In the genomic region with DNA sequence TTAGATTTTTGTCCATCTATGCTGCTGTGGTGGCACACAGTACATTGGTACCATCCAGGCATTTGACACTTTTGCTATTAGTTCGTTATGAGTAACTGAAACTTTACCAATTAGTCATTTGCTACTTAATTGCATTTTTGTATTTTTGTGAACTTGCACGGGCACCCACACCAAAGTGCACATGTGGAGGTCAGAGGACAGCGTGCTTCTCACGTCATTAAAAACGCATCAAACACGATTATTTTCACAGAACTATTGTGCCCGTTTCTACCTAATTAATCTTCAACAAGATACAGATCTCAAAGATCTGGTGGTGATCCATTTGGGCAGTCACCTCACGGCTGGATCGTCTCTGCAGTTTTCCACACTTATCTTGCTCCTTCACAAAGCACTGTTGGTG, we compare ENCODE assay signal across 12 mouse cellular contexts.
DNase-seq lines count a peak whose midpoint lies in the region; ATAC-seq and TF ChIP-seq lines count a peak whose summit lies in the region.
"Had no signal": no experiment of that assay in that cellular context is flagged by ENCODE, and none has a peak within 500 bp of the region (broad histone marks: within the 10 kb centered on the region; RNA-seq: fewer than 3 reads in every experiment).

No protein-coding gene starts in this region.

- no peaks in the 10 kb centered on the region for H3K36me3 ChIP-seq in heart, embryonic 11.5 days (ENCODE audit: control insufficient read depth, insufficient read depth, low read length)
- no peaks in the 10 kb centered on the region for H3K36me3 ChIP-seq in kidney, postnatal 0 days (ENCODE audit: insufficient read depth, low read length)
- H3K36me3 ChIP-seq in embryonic facial prominence, embryonic 14.5 days (ENCODE audit: control insufficient read depth, insufficient read depth, low read length), result no peaks in the 10 kb centered on the region
- no peaks in the 10 kb centered on the region for H3K36me3 ChIP-seq in limb, embryonic 15.5 days
- H3K36me3 ChIP-seq: stomach, embryonic 15.5 days had no signal

- no peak overlapping the region for H3K27ac ChIP-seq in heart, embryonic 11.5 days (ENCODE audit: low read depth, low read length)
- H3K27ac ChIP-seq in kidney, postnatal 0 days, result no peak overlapping the region
- H3K27ac ChIP-seq in embryonic facial prominence, embryonic 14.5 days (replicated peaks; ENCODE audit: low read depth, low read length), result no peak overlapping the region
- no peak overlapping the region for H3K27ac ChIP-seq in limb, embryonic 15.5 days
- H3K27ac ChIP-seq: stomach, embryonic 15.5 days had no signal

- no peak overlapping the region for H3K9ac ChIP-seq in heart, embryonic 11.5 days (ENCODE audit: low read depth, low read length)
- H3K9ac ChIP-seq in kidney, postnatal 0 days (ENCODE audit: low read depth, low read length), result no peak overlapping the region
- no peak overlapping the region for H3K9ac ChIP-seq in embryonic facial prominence, embryonic 14.5 days (ENCODE audit: low read depth, low read length)
- H3K9ac ChIP-seq in limb, embryonic 15.5 days, result no peak overlapping the region
- H3K9ac ChIP-seq: stomach, embryonic 15.5 days had no signal

- H3K9me3 ChIP-seq in heart, embryonic 11.5 days (replicated peaks; ENCODE audit: control insufficient read depth, low read length), result no peaks in the 10 kb centered on the region
- no peaks in the 10 kb centered on the region for H3K9me3 ChIP-seq in kidney, postnatal 0 days (replicated peaks; ENCODE audit: low read length)
- H3K9me3 ChIP-seq in embryonic facial prominence, embryonic 14.5 days (ENCODE audit: control insufficient read depth, low read length), result no peaks in the 10 kb centered on the region
- H3K9me3 ChIP-seq in limb, embryonic 15.5 days, result no peaks in the 10 kb centered on the region
- H3K9me3 ChIP-seq: stomach, embryonic 15.5 days had no signal

- TF ChIP-seq CTCF in kidney, postnatal 0 days (IDR thresholded peaks at IDR 0.05; ENCODE audit: low read depth), result no peak

- peak overlapping the region; percentile 69; the same call in 1 of the 2 replicates for H3K4me2 ChIP-seq in heart, embryonic 11.5 days
- H3K4me2 ChIP-seq in kidney, postnatal 0 days (ENCODE audit: low read length), result peak overlapping the region; percentile 64
- peak overlapping the region; percentile 50 for H3K4me2 ChIP-seq in embryonic facial prominence, embryonic 14.5 days (ENCODE audit: low read depth, low read length)
- H3K4me2 ChIP-seq in limb, embryonic 15.5 days, result peak overlapping the region; percentile 53; the same call in 1 of the 2 replicates

- H3K27me3 ChIP-seq in heart, embryonic 11.5 days (ENCODE audit: control insufficient read depth, insufficient read depth, low read length), result peaks cover 6% of the 10 kb centered on the region; the same call in 1 of the 2 replicates
- H3K27me3 ChIP-seq in kidney, postnatal 0 days (ENCODE audit: insufficient read depth, low read length), result no peaks in the 10 kb centered on the region
- H3K27me3 ChIP-seq in embryonic facial prominence, embryonic 14.5 days (replicated peaks; ENCODE audit: control insufficient read depth, insufficient read depth, low read length), result 0 out of 2 replicates have a peak, but pooled peaks cover 3% of the 10 kb centered on the region
- H3K27me3 ChIP-seq in limb, embryonic 15.5 days, result 0 out of 2 replicates have a peak, but pooled peaks cover 6% of the 10 kb centered on the region

- no peak overlapping the region for H3K4me3 ChIP-seq in heart, embryonic 11.5 days (ENCODE audit: low read depth, low read length)
- H3K4me3 ChIP-seq in kidney, postnatal 0 days (replicated peaks; ENCODE audit: low read depth, low read length), result no peak overlapping the region
- no peak overlapping the region for H3K4me3 ChIP-seq in embryonic facial prominence, embryonic 14.5 days (ENCODE audit: low read depth, low read length)
- no peak overlapping the region for H3K4me3 ChIP-seq in limb, embryonic 15.5 days

- DNase-seq in heart, adult 11 months, result no peak
- DNase-seq in kidney, postnatal 0 days (ENCODE audit: low spot score), result no peak
- no peak for DNase-seq in kidney, postnatal 10 days
- DNase-seq in embryonic facial prominence, embryonic 14.5 days (ENCODE audit: low spot score), result no peak
- DNase-seq in spleen, postnatal 10 days (ENCODE audit: low spot score in 2 of 2), result no peak
- no peak for DNase-seq in thymus, postnatal 4 days
- DNase-seq: adrenal gland, postnatal 10 days; B cell, adult 2 months; layer of hippocampus, postnatal 36 days had no signal

- 17% methylated on average over 9 of the region's 9 CpGs for WGBS in heart, embryonic 11.5 days (ENCODE audit: insufficient replicate concordance)
- 15% methylated on average over 9 of the region's 9 CpGs for WGBS in kidney, postnatal 0 days
- 21% methylated on average over 9 of the region's 9 CpGs for WGBS in embryonic facial prominence, embryonic 14.5 days
- 23% methylated on average over 9 of the region's 9 CpGs for WGBS in limb, embryonic 15.5 days

- H3K4me1 ChIP-seq in heart, embryonic 11.5 days (ENCODE audit: control insufficient read depth, insufficient read depth, low read length), result peaks cover 7% of the 10 kb centered on the region; the same call in 1 of the 2 replicates
- H3K4me1 ChIP-seq in kidney, postnatal 0 days (replicated peaks; ENCODE audit: insufficient read depth, low read length), result peaks cover 20% of the 10 kb centered on the region
- H3K4me1 ChIP-seq in embryonic facial prominence, embryonic 14.5 days (ENCODE audit: control insufficient read depth, insufficient read depth, low read length), result peaks cover 34% of the 10 kb centered on the region
- H3K4me1 ChIP-seq in limb, embryonic 15.5 days, result peaks cover 26% of the 10 kb centered on the region

- no peak for ATAC-seq in heart, embryonic 11.5 days (replicated peaks; ENCODE audit: insufficient number of reproducible peaks, low FRiP score, low TSS enrichment)
- ATAC-seq in kidney, postnatal 0 days (replicated peaks; ENCODE audit: low FRiP score, low read depth), result no peak
- ATAC-seq in embryonic facial prominence, embryonic 14.5 days (ENCODE audit: low read depth), result no peak
- ATAC-seq in limb, embryonic 15.5 days (ENCODE audit: insufficient number of reproducible peaks, low FRiP score, low TSS enrichment, low read depth), result no peak
